23 mouse cellular contexts compared by ENCODE assay signal in the genomic region with DNA sequence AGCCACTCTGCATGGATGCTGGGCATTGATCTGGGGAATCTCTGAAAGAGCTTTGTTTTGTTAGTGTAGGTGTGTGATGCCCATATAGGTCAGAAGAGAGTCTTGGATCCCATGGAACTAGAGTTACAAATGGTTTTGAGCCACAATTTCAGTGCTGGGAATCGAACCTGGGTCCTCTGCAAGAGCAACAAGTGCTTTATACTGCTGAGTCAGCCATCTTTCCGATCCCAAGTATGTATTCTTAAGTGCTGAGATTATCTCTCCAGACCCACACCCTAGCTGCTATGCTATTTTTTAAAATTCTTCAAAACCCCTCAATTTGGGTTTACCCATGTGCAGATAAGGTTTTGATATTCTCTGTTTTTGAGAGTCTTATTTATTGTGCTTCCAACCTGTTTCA. TPM values are rescaled to one million over a fixed set of nuclear protein-coding genes. Genes with fewer than 3 reads are reported as not detected.
DNase-seq lines count a peak whose midpoint lies in the region; ATAC-seq and TF ChIP-seq lines count a peak whose summit lies in the region.
"Had no signal": no experiment of that assay in that cellular context is flagged by ENCODE, and none has a peak within 500 bp of the region (broad histone marks: within the 10 kb centered on the region; RNA-seq: fewer than 3 reads in every experiment).

No protein-coding gene starts in this region.

- H3K4me3 ChIP-seq in CH12.LX (replicated peaks in 1 of 3; ENCODE audit: low read depth in 2 of 3, low read length in 2 of 3, poor library complexity in 1 of 3) = no peak overlapping the region
- no peak overlapping the region for H3K4me3 ChIP-seq in ES-E14 (ENCODE audit: insufficient read depth in 1 of 2, low read depth in 1 of 2, low read length in 2 of 2, poor library complexity in 1 of 2, severe bottlenecking in 1 of 2)
- H3K4me3 ChIP-seq in MEL (ENCODE audit: control insufficient read depth in 1 of 2, insufficient read depth in 1 of 2, low read depth in 2 of 2, low read length in 2 of 2) = no peak overlapping the region
- no peak overlapping the region for H3K4me3 ChIP-seq in forebrain, embryonic 13.5 days

- no peak for TF ChIP-seq CTCF in CH12.LX (conservative IDR thresholded peaks at IDR 0.05 in 1 of 2, IDR thresholded peaks at IDR 0.05 in 1 of 2; ENCODE audit: low read depth in 2 of 2, low read length in 2 of 2)
- TF ChIP-seq CTCF in MEL (IDR thresholded peaks at IDR 0.05 in 2 of 3, conservative IDR thresholded peaks at IDR 0.05 in 1 of 3; ENCODE audit: control insufficient read depth in 1 of 3, insufficient read depth in 1 of 3, low read depth in 2 of 3, low read length in 3 of 3, poor library complexity in 1 of 3, severe bottlenecking in 1 of 3) = no peak

- 88% methylated on average over 2 of the region's 2 CpGs for WGBS in forebrain, embryonic 13.5 days

- in situ Hi-C loops in CH12.LX (cut with MboI; ENCODE audit: low pct_ligation_motif_present, low pct_unique_long_range_greater_than_20kb, low sequenced_read_pairs) = loop anchor here (10.0 to 25.0 kb wide), 2 partner anchors 164 to 446 kb away; no protein-coding TSS in a partner anchor
- in situ Hi-C loops in ES-E14 (cut with MboI; ENCODE audit: low sequenced_read_pairs in 2 of 2, unreplicated experiment in 2 of 2) = no loop called here

- dilution Hi-C loops in CH12.LX (cut with MboI; ENCODE audit: extremely low pct_ligation_motif_present, extremely low pct_unique_long_range_greater_than_20kb, low sequenced_read_pairs) = no loop called here

- H3K9me3 ChIP-seq in CH12.LX (replicated peaks; ENCODE audit: low read length) = no peaks in the 10 kb centered on the region
- H3K9me3 ChIP-seq in ES-E14 (ENCODE audit: control insufficient read depth, insufficient read depth, low read depth, low read length) = no peaks in the 10 kb centered on the region
- H3K9me3 ChIP-seq in MEL (replicated peaks; ENCODE audit: insufficient read depth, low read length) = no peaks in the 10 kb centered on the region
- no peaks in the 10 kb centered on the region for H3K9me3 ChIP-seq in forebrain, embryonic 13.5 days (replicated peaks)
- H3K9me3 ChIP-seq: G1E had no signal

- H3K79me2 ChIP-seq in CH12.LX (replicated peaks; ENCODE audit: control insufficient read depth, extremely low read depth, insufficient read depth, poor library complexity, severe bottlenecking) = no peaks in the 10 kb centered on the region; the same call in 1 of the 2 replicates
- H3K79me2 ChIP-seq in MEL (ENCODE audit: control insufficient read depth, insufficient read depth, low read length, poor library complexity) = no peaks in the 10 kb centered on the region

- H3K4me1 ChIP-seq in CH12.LX (ENCODE audit: control insufficient read depth in 1 of 2, insufficient read depth in 2 of 2) = peaks cover 0 to 13% of the 10 kb centered on the region in 2 experiments; a peak in 2 of 4 replicates
- peaks cover 0 to 4% of the 10 kb centered on the region in 2 experiments; a peak in 1 of 4 replicates for H3K4me1 ChIP-seq in ES-E14 (ENCODE audit: control insufficient read depth in 2 of 2, insufficient read depth in 2 of 2, low read length in 2 of 2, poor library complexity in 1 of 2)
- peaks cover 0 to 1% of the 10 kb centered on the region in 2 experiments; a peak in 1 of 4 replicates for H3K4me1 ChIP-seq in MEL (ENCODE audit: control insufficient read depth in 1 of 2, insufficient read depth in 2 of 2, low read length in 2 of 2)
- H3K4me1 ChIP-seq in forebrain, embryonic 13.5 days = no peaks in the 10 kb centered on the region

- TF ChIP-seq EP300 in CH12.LX (IDR thresholded peaks at IDR 0.05; ENCODE audit: low read length) = no peak
- no peak for TF ChIP-seq EP300 in MEL (IDR thresholded peaks at IDR 0.05; ENCODE audit: low read depth in 1 of 2, low read length in 2 of 2)

- no peak for TF ChIP-seq RAD21 in CH12.LX (IDR thresholded peaks at IDR 0.05; ENCODE audit: low read depth, low read length)
- TF ChIP-seq RAD21 in MEL (IDR thresholded peaks at IDR 0.05; ENCODE audit: low read depth, low read length) = no peak

- H3K4me2 ChIP-seq in CH12.LX (ENCODE audit: insufficient read depth, low read depth, poor library complexity, severe bottlenecking) = no peak overlapping the region
- no peak overlapping the region for H3K4me2 ChIP-seq in forebrain, embryonic 13.5 days

- no peak for ATAC-seq in forebrain, embryonic 13.5 days
- ATAC-seq: activated CD4-positive, CD25-positive, alpha-beta regulatory T cell, adult 4 months; CD4-positive, CD25-positive, alpha-beta regulatory T cell, adult 4 months; Patski had no signal

- H3K27me3 ChIP-seq in CH12.LX (replicated peaks) (no peaks in the 10 kb centered on the region), MEL (ENCODE audit: control insufficient read depth in 1 of 2, insufficient read depth in 2 of 2, low read length in 2 of 2) (no peaks in the 10 kb centered on the region)
- no peaks in the 10 kb centered on the region for H3K27me3 ChIP-seq in forebrain, embryonic 13.5 days
- H3K27me3 ChIP-seq: Patski had no signal

- no peak overlapping the region for H3K9ac ChIP-seq in CH12.LX (ENCODE audit: insufficient read depth, low read depth)
- no peak overlapping the region for H3K9ac ChIP-seq in ES-E14 (ENCODE audit: insufficient read depth, low read depth, low read length, poor library complexity, severe bottlenecking)
- no peak overlapping the region for H3K9ac ChIP-seq in MEL (ENCODE audit: control insufficient read depth, low read depth, low read length, poor library complexity, severe bottlenecking)
- H3K9ac ChIP-seq in forebrain, embryonic 13.5 days = no peak overlapping the region

- DNase-seq in CH12.LX (ENCODE audit: extremely low read depth) = no peak
- no peak for DNase-seq in ES-E14 (ENCODE audit: low read depth, low spot score)
- no peak for DNase-seq in MEL (ENCODE audit: low read depth, low spot score)
- DNase-seq in adrenal gland, postnatal 36 days = no peak
- no peak for DNase-seq in lung, postnatal 36 days
- DNase-seq: adrenal gland, adult 2 months; adrenal gland, adult 8-10 months; adrenal gland, postnatal 10 days; adrenal gland, postnatal 14 days; adrenal gland, postnatal 25 days; B cell, adult 2 months; cerebellum, adult 11 months; cerebellum, adult 11-12 months; cerebellum, adult 18-20 months; cerebellum, adult 2 months; cerebellum, adult 8-10 months; cerebellum, adult 9-10 months; cerebellum, adult 9-11 months had no signal

- TF ChIP-seq POLR2A in CH12.LX (IDR thresholded peaks at IDR 0.05; ENCODE audit: low read depth, low read length) (no peak), MEL (IDR thresholded peaks at IDR 0.05; ENCODE audit: control insufficient read depth in 1 of 2, insufficient read depth in 1 of 2, low read depth in 1 of 2, low read length in 2 of 2, poor library complexity in 1 of 2) (no peak)

- H3K27ac ChIP-seq in CH12.LX (ENCODE audit: insufficient read depth, low read depth) = no peak overlapping the region
- no peak overlapping the region for H3K27ac ChIP-seq in ES-E14 (ENCODE audit: insufficient read depth, low read depth, low read length, poor library complexity, severe bottlenecking)
- H3K27ac ChIP-seq in MEL (ENCODE audit: control insufficient read depth, low read depth, low read length) = no peak overlapping the region
- no peak overlapping the region for H3K27ac ChIP-seq in forebrain, embryonic 13.5 days

- peaks cover 19 to 67% of the 10 kb centered on the region in 2 experiments for H3K36me3 ChIP-seq in CH12.LX (replicated peaks in 1 of 2; ENCODE audit: control insufficient read depth in 1 of 2, insufficient read depth in 1 of 2, low read length in 1 of 2)
- H3K36me3 ChIP-seq in ES-E14 (ENCODE audit: control insufficient read depth, insufficient read depth, low read length, poor library complexity, severe bottlenecking) = peaks cover 11% of the 10 kb centered on the region
- peaks cover 0 to 5% of the 10 kb centered on the region in 2 experiments; a peak in 2 of 4 replicates for H3K36me3 ChIP-seq in MEL (ENCODE audit: control insufficient read depth in 1 of 2, insufficient read depth in 2 of 2, low read length in 2 of 2)
- H3K36me3 ChIP-seq in forebrain, embryonic 13.5 days (ENCODE audit: poor library complexity, severe bottlenecking) = peaks cover 37% of the 10 kb centered on the region

TF ChIP-seq in CH12.LX, 34 proteins besides CTCF, POLR2A, EP300 and RAD21:
- no peak for TF ChIP-seq IRF4 (IDR thresholded peaks at IDR 0.05; ENCODE audit: low read depth, low read length)
- no peak for TF ChIP-seq PAX5 (IDR thresholded peaks at IDR 0.05; ENCODE audit: low read length)
- TF ChIP-seq MAFK (IDR thresholded peaks at IDR 0.05; ENCODE audit: insufficient replicate concordance, low read length) = peak; percentile 71; the same call in 1 of the 2 replicates

TF ChIP-seq in ES-E14, 5 proteins besides CTCF, POLR2A, EP300 and RAD21:
- no peak for TF ChIP-seq ZC3H11A (IDR thresholded peaks at IDR 0.05; ENCODE audit: borderline replicate concordance, low read depth, low read length)
- TF ChIP-seq MAFK (IDR thresholded peaks at IDR 0.05; ENCODE audit: insufficient read depth, low read depth, low read length) = peak; percentile 62; the same call in 1 of the 2 replicates

TF ChIP-seq in MEL, 35 proteins besides CTCF, POLR2A, EP300 and RAD21:
- TF ChIP-seq KAT2A (conservative IDR thresholded peaks at IDR 0.05; ENCODE audit: low read depth, low read length) (no peak), POLR2AphosphoS5 (IDR thresholded peaks at IDR 0.05; ENCODE audit: borderline replicate concordance, low read depth, low read length) (no peak), MAFK (IDR thresholded peaks at IDR 0.05; ENCODE audit: borderline replicate concordance, low read depth, low read length) (peak; percentile 27; the same call in 1 of the 2 replicates)

RNA-seq across cellular contexts. Expression of a gene that starts 22.7 kb away (rescaled TPM):
- 15.6 and 21.1 TPM in 2 replicates for total RNA-seq in CH12.LX (2012; rRNA removed)
- 47.5 and 52.9 TPM in 2 replicates for total RNA-seq in CH12.LX (2014; rRNA removed)
- polyA plus RNA-seq in CH12.LX (2012; ENCODE audit: insufficient read length, low read depth) = 30.0 and 34.7 TPM in 2 replicates
- 16.0 and 22.5 TPM in 2 replicates for total RNA-seq in ES-E14 (2012; rRNA removed)
- total RNA-seq in MEL (2012; rRNA removed) = 25.0 and 28.8 TPM in 2 replicates
- polyA plus RNA-seq in MEL (2012; ENCODE audit: insufficient read depth in 1 of 2, insufficient read length in 2 of 2, low read depth in 1 of 2, low replicate concordance in 2 of 2, missing spikeins in 1 of 2) = 10 to 100 TPM in 1 of 2 experiments, not detected in 1; 30.2 TPM
- 10 to 100 TPM; 31.4 to 46.4 TPM for total RNA-seq in adrenal gland, postnatal 36 days (2021)
- polyA plus RNA-seq in forebrain, embryonic 13.5 days (2015; fragmentation: Nextera tagmentation; extraction: Ambion mirVana) = 50.6 and 51.9 TPM in 2 replicates
